Mouse (Mus musculus) spleen, adult 2 months (tissue): ENCODE measurements at regions not wholly inside any gene's neighbourhood (a gene's known extent, or its start where the extent isn't known, plus 50 kb on each side); places are given as distances from the start of the nearest gene placed in this dataset.

Experiments used
- DNase-seq, 2 experiments: peaks; one replicate each; pipeline versions ENCODE4 v3.0.0 to v3.0.0-alpha.2; 2012 to 2021; ENCODE audit warnings: low spot score in 2 of 2, low read depth in 1 of 2
- H3K27ac ChIP-seq: fragments of 200-500 bp; 2 replicates; pipeline ENCODE4 v1.5.1; 2012; ENCODE audit warnings: low read length, inconsistent platforms; ENCODE audit not compliant: insufficient read depth
- H3K27me3 ChIP-seq: fragments of 200-500 bp; 2 replicates; pipeline ENCODE4 v1.6.1; 2012; ENCODE audit warnings: mild to moderate bottlenecking, moderate library complexity, low read length, inconsistent platforms; ENCODE audit not compliant: control insufficient read depth, insufficient read depth
- H3K36me3 ChIP-seq: fragments of 200-500 bp; 2 replicates; pipeline ENCODE4 v1.6.1; 2012; ENCODE audit warnings: mild to moderate bottlenecking, low read length, inconsistent platforms; ENCODE audit not compliant: control insufficient read depth, insufficient read depth
- H3K4me1 ChIP-seq: fragments of 200-500 bp; 2 replicates; pipeline ENCODE4 v1.6.1; 2011; ENCODE audit warnings: inconsistent platforms; ENCODE audit not compliant: control insufficient read depth, insufficient read depth, insufficient read length
- H3K4me3 ChIP-seq: fragments of 200-500 bp; 2 replicates; pipeline ENCODE4 v1.5.1; 2011; ENCODE audit warnings: mild to moderate bottlenecking, inconsistent platforms; ENCODE audit not compliant: insufficient read depth, insufficient read length; ENCODE audit errors: extremely low read depth
- CTCF ChIP-seq: fragments of 200-500 bp; IDR thresholded peaks from 2 replicates; pipeline ENCODE4 v1.5.1; 2011; ENCODE audit warnings: mild to moderate bottlenecking, inconsistent platforms; ENCODE audit not compliant: insufficient read depth, insufficient read length, insufficient replicate concordance; ENCODE audit errors: extremely low read depth
- POLR2A ChIP-seq: fragments of 200-500 bp; IDR thresholded peaks from 2 replicates; pipeline ENCODE4 v1.6.1; 2011; ENCODE audit warnings: low read depth, low read length, inconsistent platforms
- WGBS: fragments of 180-500 bp; shearing (Covaris S2); methylation state at CpG from one replicate; pipeline ENCODE4 v1.1.7; 2018; 5-methylcytosine and 5-hydroxymethylcytosine counted together

DNA sequence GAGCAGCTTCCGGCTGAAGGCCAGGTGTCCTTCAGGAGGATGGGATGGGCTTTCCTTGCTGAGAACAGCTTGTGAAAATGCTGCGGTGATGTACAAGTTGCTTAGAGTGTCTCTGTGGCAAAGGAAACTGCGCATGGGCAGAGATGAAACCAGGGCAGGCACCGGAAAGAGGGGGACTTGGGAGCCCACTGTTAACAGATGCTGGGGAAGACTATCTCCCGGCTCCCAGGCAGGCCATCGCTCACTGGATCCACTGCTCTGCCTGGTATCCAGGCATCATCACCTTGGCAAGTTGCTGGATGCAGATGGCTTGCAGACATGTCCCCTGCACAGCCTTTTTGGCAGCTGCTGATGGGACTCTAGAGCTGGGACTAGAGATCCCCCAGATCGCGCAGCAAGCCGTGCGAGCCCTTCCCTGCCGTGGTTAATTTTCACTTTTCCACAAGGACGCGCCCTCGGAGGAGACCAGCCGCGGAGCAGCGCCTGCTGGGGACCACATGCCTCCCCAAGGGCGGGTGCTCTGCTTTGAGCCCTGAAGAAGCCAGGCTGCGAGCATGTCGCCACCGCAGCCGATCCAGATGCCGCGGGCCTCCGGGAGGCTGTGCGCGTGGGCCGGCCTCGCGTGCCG lies 234.4 kb downstream of the Opa1 start:
- no peak for DNase-seq
- H3K36me3 ChIP-seq = no peaks in the 10 kb centered on the region
- 4% methylated on average over 31 of the region's 31 CpGs for WGBS
- H3K27ac ChIP-seq = no peak overlapping the region
- H3K4me3 ChIP-seq = peak overlapping the region; percentile 53
- no peaks in the 10 kb centered on the region for H3K27me3 ChIP-seq
- H3K4me1 ChIP-seq = 0 out of 2 replicates have a peak, but pooled peaks cover 3% of the 10 kb centered on the region
- TF ChIP-seq POLR2A (no peak), CTCF (no peak)

DNA sequence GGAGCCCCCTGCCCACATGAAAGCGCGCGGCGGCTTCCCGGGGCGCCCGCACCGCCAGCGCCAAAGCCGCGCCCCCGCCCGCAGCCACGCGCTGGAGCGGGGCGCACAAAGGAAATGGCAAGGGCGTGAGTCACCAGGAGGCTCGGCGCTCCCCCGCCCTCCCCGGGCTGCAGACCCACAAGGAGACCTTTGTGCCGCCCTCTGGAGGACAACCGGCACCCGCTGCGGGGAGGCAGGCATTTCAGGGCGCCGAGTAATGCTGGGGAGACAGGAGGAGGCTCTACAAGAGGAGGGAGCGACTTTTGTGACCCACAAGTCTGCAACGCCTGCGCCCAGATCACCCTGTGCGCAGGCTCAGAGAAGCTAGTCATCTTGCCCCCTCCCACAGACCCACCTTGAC lies 234.9 kb downstream of the Opa1 start:
- peak; percentile 38 to 82 for DNase-seq
- Histone ChIP-seq H3K27ac (no peak overlapping the region), H3K4me3 (peak overlapping the region; percentile 53), H3K27me3 (no peaks in the 10 kb centered on the region), H3K36me3 (no peaks in the 10 kb centered on the region), H3K4me1 (0 out of 2 replicates have a peak, but pooled peaks cover 3% of the 10 kb centered on the region)
- 2% methylated on average over 32 of the region's 32 CpGs for whole genome bisulfite sequencing
- TF ChIP-seq POLR2A = no peak
- peak; percentile 41; the same call in 1 of the 2 replicates for TF ChIP-seq CTCF

DNA sequence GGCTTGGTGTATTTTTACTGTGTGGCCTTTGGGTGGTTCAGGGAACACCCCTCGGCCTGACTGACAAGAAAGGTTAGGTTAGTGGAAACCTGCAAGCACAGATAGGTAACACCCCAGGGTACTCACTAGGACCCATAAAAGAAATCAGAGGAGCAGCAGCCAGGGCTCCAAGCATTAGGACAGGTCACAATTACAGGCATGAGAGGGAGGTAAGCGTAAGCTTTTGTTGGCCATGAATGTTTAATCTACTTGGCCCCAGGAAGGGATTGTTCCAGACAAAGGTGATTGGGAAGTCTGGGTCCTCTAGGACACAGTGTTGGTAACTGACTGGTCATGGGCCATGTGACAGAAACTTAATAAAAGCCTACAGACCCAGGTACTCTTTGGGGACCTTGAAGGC lies 235.5 kb downstream of the Opa1 start:
- no peaks in the 10 kb centered on the region for H3K36me3 ChIP-seq
- WGBS = 71% methylated on average over 2 of the region's 2 CpGs
- 0 out of 2 replicates have a peak, but pooled peaks cover 3% of the 10 kb centered on the region for H3K4me1 ChIP-seq

DNA sequence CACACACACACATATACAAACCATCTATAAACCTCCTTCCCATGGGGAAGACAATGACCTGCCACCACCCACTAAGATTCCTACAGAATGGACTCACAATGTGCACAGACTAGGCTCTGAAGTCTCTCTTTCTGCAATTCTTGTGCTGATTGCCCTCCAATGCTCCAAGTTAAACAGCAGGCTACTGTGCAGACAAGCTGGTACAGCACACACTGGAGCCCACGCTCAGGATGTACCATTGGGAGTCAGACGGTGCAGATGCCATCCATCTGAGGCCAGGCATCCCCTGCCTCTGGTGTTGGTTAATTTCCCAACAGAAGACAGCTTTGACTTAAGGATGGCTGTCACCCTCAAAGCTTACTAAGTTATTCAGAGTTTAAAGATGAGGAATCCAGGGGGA lies 236.1 kb downstream of the Opa1 start:
- H3K36me3 ChIP-seq = no peaks in the 10 kb centered on the region
- no peak overlapping the region for H3K27ac ChIP-seq
- H3K4me1 ChIP-seq = 0 out of 2 replicates have a peak, but pooled peaks cover 3% of the 10 kb centered on the region
- no peak overlapping the region for H3K4me3 ChIP-seq
- no peak for DNase-seq
- WGBS = 94% methylated on average over 2 of the region's 2 CpGs
- TF ChIP-seq POLR2A (no peak), CTCF (no peak)
- H3K27me3 ChIP-seq = no peaks in the 10 kb centered on the region

More for the DNA sequence above, 235.5 kb downstream of the Opa1 start:
- TF ChIP-seq POLR2A (no peak), CTCF (no peak)
- H3K4me3 ChIP-seq = no peak overlapping the region
- DNase-seq = no peak
- no peaks in the 10 kb centered on the region for H3K27me3 ChIP-seq
- H3K27ac ChIP-seq = no peak overlapping the region

- 89% methylated on average over 10 of the region's 10 CpGs for WGBS
- H3K4me1 ChIP-seq = 0 out of 2 replicates have a peak, but pooled peaks cover 3% of the 10 kb centered on the region
- H3K27ac ChIP-seq = no peak overlapping the region
Measured at GRCm38 (mm10) chr16:29815632-29816337, 236.7 kb downstream of the Opa1 start.

GRCm38 (mm10) chr16:29816681-29817369 lies 237.7 kb downstream of the Opa1 start:
- Histone ChIP-seq H3K36me3 (no peaks in the 10 kb centered on the region), H3K27me3 (no peaks in the 10 kb centered on the region), H3K4me1 (0 out of 2 replicates have a peak, but pooled peaks cover 3% of the 10 kb centered on the region), H3K4me3 (no peak overlapping the region), H3K27ac (no peak overlapping the region)
- WGBS = 80% methylated on average over 10 of the region's 10 CpGs
- TF ChIP-seq CTCF (no peak), POLR2A (no peak)
- no peak for DNase-seq

More at GRCm38 (mm10) chr16:29815632-29816337, 236.7 kb downstream of the Opa1 start:
- Histone ChIP-seq H3K4me3 (no peak overlapping the region), H3K27me3 (no peaks in the 10 kb centered on the region), H3K36me3 (no peaks in the 10 kb centered on the region)
- TF ChIP-seq POLR2A (no peak), CTCF (no peak)
- DNase-seq = no peak
